Mouse (Mus musculus) midbrain, embryonic 11.5 days (tissue): ENCODE results near the gene Cyp2d22. TPM values are rescaled to one million over a fixed set of nuclear protein-coding genes. Genes with fewer than 3 reads are reported as not detected.
"Not testable (repeated sequence)": the region's sequence is repeated elsewhere in the genome, so short reads cannot be mapped to it uniquely, and the experiment has no call there.

ENCODE experiments used
- ATAC-seq: fragments of 200-750 bp; cut with Nextera tagmentation; 2 replicates; pipeline ENCODE4 v1.8.0; 2017; ENCODE audit warnings: moderate TSS enrichment, moderate library complexity; ENCODE audit not compliant: low FRiP score
- DNase-seq: peaks from one replicate; pipeline ENCODE4 v3.0.0; 2015; ENCODE audit warnings: low spot score; ENCODE audit errors: missing footprints
- H3K27ac ChIP-seq: fragments of 300-500 bp; sonication (generic); 2 replicates; pipeline ENCODE4 v1.5.1; 2014; ENCODE audit warnings: low read depth, low read length
- H3K27me3 ChIP-seq: fragments of 300-500 bp; sonication (generic); 2 replicates; pipeline ENCODE4 v1.6.1; 2014; ENCODE audit warnings: mild to moderate bottlenecking, low read length, moderate library complexity, mixed read lengths; ENCODE audit not compliant: control insufficient read depth, insufficient read depth
- H3K36me3 ChIP-seq: fragments of 300-500 bp; sonication (generic); 2 replicates; pipeline ENCODE4 v1.6.1; 2014; ENCODE audit warnings: mild to moderate bottlenecking, low read length, moderate library complexity, mixed read lengths; ENCODE audit not compliant: control insufficient read depth, insufficient read depth
- H3K4me1 ChIP-seq: fragments of 300-500 bp; sonication (generic); 2 replicates; pipeline ENCODE4 v1.6.1; 2014; ENCODE audit warnings: low read length; ENCODE audit not compliant: control insufficient read depth, insufficient read depth
- H3K4me2 ChIP-seq: fragments of 300-500 bp; sonication (generic); 2 replicates; pipeline ENCODE4 v1.6.1; 2014; ENCODE audit warnings: mild to moderate bottlenecking, moderate library complexity
- H3K4me3 ChIP-seq: fragments of 300-500 bp; sonication (generic); 2 replicates; pipeline ENCODE4 v1.5.1; 2014; ENCODE audit warnings: low read depth, low read length
- H3K9ac ChIP-seq: fragments of 300-500 bp; sonication (generic); 2 replicates; pipeline ENCODE4 v1.6.1; 2014; ENCODE audit warnings: low read length
- H3K9me3 ChIP-seq: fragments of 300-500 bp; sonication (generic); 2 replicates; pipeline ENCODE4 v1.6.1; 2016; ENCODE audit warnings: low read length; ENCODE audit not compliant: control insufficient read depth
- WGBS: fragments of 180-500 bp; shearing (Covaris S2); extraction: QIAGEN DNeasy Blood & Tissue Kit; methylation state at CpG from one replicate; pipeline ENCODE4 v1.1.7; 2014; 5-methylcytosine and 5-hydroxymethylcytosine counted together
- polyA plus RNA-seq: library from polyadenylated mRNA; unstranded; fragments of >200 nt; fragmentation: Nextera tagmentation; extraction: Ambion mirVana; gene quantifications from 2 replicates; pipeline ENCODE4 v1.2.1, GENCODE M21; 2014

Cyp2d22 gene
- polyA plus RNA-seq, 1 experiment from 2014 or later, result 1.7 TPM

GRCm38 (mm10) chr15:82368146-82368545 is 11.9 kb downstream of the Cyp2d22 start:
- DNase-seq (peak; percentile 56), ATAC-seq (no peak)
- Histone ChIP-seq H3K9me3 (no peaks in the 10 kb centered on the region), H3K9ac (no peak overlapping the region), H3K36me3 (no peaks in the 10 kb centered on the region), H3K27ac (no peak overlapping the region), H3K4me1 (no peaks in the 10 kb centered on the region), H3K4me3 (no peak overlapping the region), H3K27me3 (no peaks in the 10 kb centered on the region), H3K4me2 (no peak overlapping the region)
- 90% methylated on average over 4 of the region's 4 CpGs for WGBS

- not testable (repeated sequence) for H3K4me3 ChIP-seq, H3K36me3 ChIP-seq, H3K4me1 ChIP-seq, H3K9ac ChIP-seq, DNase-seq, H3K27ac ChIP-seq, H3K27me3 ChIP-seq, ATAC-seq, H3K4me2 ChIP-seq, H3K9me3 ChIP-seq
- 10% methylated on average over 6 of the region's 9 CpGs for WGBS
These were observed 15.5 kb downstream of the Cyp2d22 start for GRCm38 (mm10) chr15:82364561-82364960.

- not testable (repeated sequence) for H3K9me3 ChIP-seq, H3K27ac ChIP-seq, H3K4me2 ChIP-seq, H3K27me3 ChIP-seq, H3K4me1 ChIP-seq, ATAC-seq, H3K36me3 ChIP-seq, H3K9ac ChIP-seq, H3K4me3 ChIP-seq, DNase-seq
- WGBS, result 82% methylated on average over 7 of the region's 12 CpGs
These were observed 16.3 kb downstream of the Cyp2d22 start for GRCm38 (mm10) chr15:82363801-82364200.

- Histone ChIP-seq H3K4me3 (no peak overlapping the region), H3K27me3 (no peaks in the 10 kb centered on the region), H3K4me2 (no peak overlapping the region), H3K36me3 (no peaks in the 10 kb centered on the region), H3K9me3 (no peaks in the 10 kb centered on the region), H3K9ac (no peak overlapping the region), H3K4me1 (no peaks in the 10 kb centered on the region), H3K27ac (no peak overlapping the region)
- ATAC-seq, result no peak
- WGBS, result 91% methylated on average over 4 of the region's 4 CpGs
- no peak for DNase-seq
These were observed 17.8 kb downstream of the Cyp2d22 start for GRCm38 (mm10) chr15:82362234-82362633.

- Histone ChIP-seq H3K4me3 (no peak overlapping the region), H3K4me2 (no peak overlapping the region), H3K36me3 (no peaks in the 10 kb centered on the region), H3K9ac (no peak overlapping the region), H3K4me1 (no peaks in the 10 kb centered on the region), H3K27ac (no peak overlapping the region), H3K27me3 (no peaks in the 10 kb centered on the region), H3K9me3 (no peaks in the 10 kb centered on the region)
- no peak for ATAC-seq
- 78% methylated on average over 11 of the region's 11 CpGs for WGBS
- peak; percentile 75 for DNase-seq
These were observed 18.5 kb downstream of the Cyp2d22 start for GRCm38 (mm10) chr15:82361459-82362018.

GRCm38 (mm10) chr15:82358431-82359260 is 21.4 kb downstream of the Cyp2d22 start:
- H3K27ac ChIP-seq, result no peak overlapping the region
- no peak overlapping the region for H3K4me3 ChIP-seq
- H3K9me3 ChIP-seq, result no peaks in the 10 kb centered on the region
- H3K4me2 ChIP-seq, result no peak overlapping the region
- no peaks in the 10 kb centered on the region for H3K36me3 ChIP-seq
- no peaks in the 10 kb centered on the region for H3K27me3 ChIP-seq
- WGBS, result 73% methylated on average over 22 of the region's 22 CpGs
- ATAC-seq (no peak), DNase-seq (no peak)
- H3K4me1 ChIP-seq, result peaks cover 4% of the 10 kb centered on the region; the same call in 1 of the 2 replicates
- no peak overlapping the region for H3K9ac ChIP-seq

- H3K36me3 ChIP-seq, result peaks cover 11% of the 10 kb centered on the region; the same call in 1 of the 2 replicates
- peak within 1 kb of the TSS; percentile 44 for H3K27ac ChIP-seq
- peak within 1 kb of the TSS; percentile 78 for H3K9ac ChIP-seq
- H3K9me3 ChIP-seq, result no peaks in the 10 kb centered on the region
- peak; percentile 100 for ATAC-seq
- H3K4me1 ChIP-seq, result peaks cover 9% of the 10 kb centered on the region; the same call in 1 of the 2 replicates
- H3K4me2 ChIP-seq, result peak within 1 kb of the TSS; percentile 70
- peak within 1 kb of the TSS; percentile 55 for H3K4me3 ChIP-seq
- no peaks in the 10 kb centered on the region for H3K27me3 ChIP-seq
- DNase-seq, result peak; percentile 100
- 2% methylated on average over 57 of the region's 57 CpGs for WGBS
These were observed 25.7 kb downstream of the Cyp2d22 start, which contains the start of gene Ndufa6 for GRCm38 (mm10) chr15:82354126-82354945. TSS of gene Ndufa6 (minus strand) at chr15:82354322.

- ATAC-seq, result no peak; the same call in 1 of the 2 replicates
- 2% methylated on average over 23 of the region's 23 CpGs for WGBS
- Histone ChIP-seq H3K4me3 (peak overlapping the region; percentile 55), H3K27ac (peak overlapping the region; percentile 7; the same call in 1 of the 2 replicates), H3K4me1 (peaks cover 9% of the 10 kb centered on the region; the same call in 1 of the 2 replicates), H3K36me3 (peaks cover 16% of the 10 kb centered on the region; the same call in 1 of the 2 replicates), H3K9me3 (no peaks in the 10 kb centered on the region), H3K27me3 (no peaks in the 10 kb centered on the region), H3K9ac (peak overlapping the region; percentile 78), H3K4me2 (peak overlapping the region; percentile 70)
- DNase-seq, result no peak
These were observed 26.3 kb downstream of the Cyp2d22 start for GRCm38 (mm10) chr15:82353745-82354113.
